Mouse (Mus musculus): ENCODE results near the gene Atp4b.

Gene Atp4b

GRCm38 (mm10) chr8:13396725-13397124, at the start of gene Atp4b:
TSS of gene Atp4b (minus strand) at chr8:13396825.
- DNase-seq (ENCODE audit: low read depth, low spot score) = no peak

- DNase-seq (ENCODE audit: low read depth, low spot score) = no peak
Observed at GRCm38 (mm10) chr8:13442152-13442551, 45.5 kb upstream of the Atp4b start.

GRCm38 (mm10) chr8:13437531-13437930, 40.9 kb upstream of the Atp4b start:
- DNase-seq (ENCODE audit: low read depth, low spot score) = no peak

- DNase-seq (ENCODE audit: low read depth, low spot score) = no peak
Observed at GRCm38 (mm10) chr8:13436052-13436451, 39.4 kb upstream of the Atp4b start.

- no peak for DNase-seq (ENCODE audit: low read depth, low spot score)
Observed at GRCm38 (mm10) chr8:13434889-13435288, 38.3 kb upstream of the Atp4b start, which contains the start of gene Tmem255b. TSS of gene Tmem255b (plus strand) at chr8:13435189.

- no peak for DNase-seq (ENCODE audit: low read depth, low spot score)
Observed at GRCm38 (mm10) chr8:13433130-13433529, 36.5 kb upstream of the Atp4b start.

GRCm38 (mm10) chr8:13430866-13431265, 34.2 kb upstream of the Atp4b start:
- DNase-seq (ENCODE audit: low read depth, low spot score) = no peak

GRCm38 (mm10) chr8:13430412-13430811, 33.8 kb upstream of the Atp4b start:
- no peak for DNase-seq (ENCODE audit: low read depth, low spot score)

GRCm38 (mm10) chr8:13428156-13428555, 31.5 kb upstream of the Atp4b start:
- no peak for DNase-seq (ENCODE audit: low read depth, low spot score)

GRCm38 (mm10) chr8:13427351-13427750, 30.7 kb upstream of the Atp4b start:
- DNase-seq (ENCODE audit: low read depth, low spot score) = no peak

- DNase-seq (ENCODE audit: low read depth, low spot score) = no peak
Observed at GRCm38 (mm10) chr8:13420970-13421369, 24.3 kb upstream of the Atp4b start.

GRCm38 (mm10) chr8:13419111-13419639, 22.6 kb upstream of the Atp4b start:
- DNase-seq (ENCODE audit: low read depth, low spot score) = no peak

GRCm38 (mm10) chr8:13415879-13416278, 19.3 kb upstream of the Atp4b start:
- DNase-seq (ENCODE audit: low read depth, low spot score) = no peak

- DNase-seq (ENCODE audit: low read depth, low spot score) = no peak
Observed at GRCm38 (mm10) chr8:13413823-13414390, 17.3 kb upstream of the Atp4b start.

- DNase-seq (ENCODE audit: low read depth, low spot score) = peak; percentile 12
Observed at GRCm38 (mm10) chr8:13412891-13413558, 16.4 kb upstream of the Atp4b start.

GRCm38 (mm10) chr8:13411597-13411996, 15.0 kb upstream of the Atp4b start:
- peak; percentile 16 for DNase-seq (ENCODE audit: low read depth, low spot score)

GRCm38 (mm10) chr8:13406011-13406410, 9.4 kb upstream of the Atp4b start:
- no peak for DNase-seq (ENCODE audit: low read depth, low spot score)

GRCm38 (mm10) chr8:13404666-13405131, 8.1 kb upstream of the Atp4b start, which contains the start of gene Grk1:
TSS of gene Grk1 (plus strand) at chr8:13405081.
- no peak for DNase-seq (ENCODE audit: low read depth, low spot score)

- DNase-seq (ENCODE audit: low read depth, low spot score) = no peak
Observed at GRCm38 (mm10) chr8:13403517-13403916, 6.9 kb upstream of the Atp4b start.

GRCm38 (mm10) chr8:13393869-13394268, 2.8 kb downstream of the Atp4b start:
- DNase-seq (ENCODE audit: low read depth, low spot score) = no peak

- DNase-seq (ENCODE audit: low read depth, low spot score) = no peak
Observed at GRCm38 (mm10) chr8:13388744-13389143, 7.9 kb downstream of the Atp4b start.

GRCm38 (mm10) chr8:13387728-13388127, 8.9 kb downstream of the Atp4b start:
- no peak for DNase-seq (ENCODE audit: low read depth, low spot score)

GRCm38 (mm10) chr8:13386366-13386765, 10.3 kb downstream of the Atp4b start:
- DNase-seq (ENCODE audit: low read depth, low spot score) = no peak

Measured in c-Kit-negative CD71-positive TER-119-positive erythroid progenitor cells, embryonic 14.5 days (primary cell).